Mouse (Mus musculus) monocyte, adult 5-6 weeks (primary cell): ENCODE measurements at regions not wholly inside any gene's neighbourhood (a gene's known extent, or its start where the extent isn't known, plus 50 kb on each side); places are given as distances from the start of the nearest gene placed in this dataset.

Experiments used
- ATAC-seq: fragments of 153-309, 156-312 bp; replicated peaks from 2 replicates; pipeline ENCODE4 v1.8.0; 2017; ENCODE audit warnings: mild to moderate bottlenecking; ENCODE audit not compliant: low TSS enrichment, insufficient number of reproducible peaks, severe bottlenecking, poor library complexity, low FRiP score

GRCm38 (mm10) chr2:45593765-45594164 is 476.6 kb upstream of the Zeb2 start:
- no peak for ATAC-seq

- no peak for ATAC-seq
Observed at GRCm38 (mm10) chr2:45590980-45591379, 473.8 kb upstream of the Zeb2 start.

GRCm38 (mm10) chr2:45588248-45588647 is 471.1 kb upstream of the Zeb2 start:
- ATAC-seq: no peak

GRCm38 (mm10) chr2:45586588-45587200 is 469.5 kb upstream of the Zeb2 start:
- ATAC-seq: no peak

GRCm38 (mm10) chr2:45581549-45581925 is 464.3 kb upstream of the Zeb2 start:
- ATAC-seq: no peak

- no peak for ATAC-seq
Observed at GRCm38 (mm10) chr2:45580838-45581548, 463.8 kb upstream of the Zeb2 start.

- no peak for ATAC-seq
Observed at GRCm38 (mm10) chr2:45572906-45573305, 455.7 kb upstream of the Zeb2 start.

GRCm38 (mm10) chr2:45554707-45555106 is 437.5 kb upstream of the Zeb2 start:
- ATAC-seq: 0 out of 2 replicates have a peak, but pooled peaks have one; percentile 47

- no peak for ATAC-seq
Observed at GRCm38 (mm10) chr2:45541394-45541793, 424.2 kb upstream of the Zeb2 start.

GRCm38 (mm10) chr2:45538950-45539349 is 421.8 kb upstream of the Zeb2 start:
- no peak for ATAC-seq

- ATAC-seq: no peak
Observed at GRCm38 (mm10) chr2:45537722-45538121, 420.5 kb upstream of the Zeb2 start.

GRCm38 (mm10) chr2:45534806-45535205 is 417.6 kb upstream of the Zeb2 start:
- no peak for ATAC-seq

- no peak for ATAC-seq
Observed at GRCm38 (mm10) chr2:45522310-45522709, 405.1 kb upstream of the Zeb2 start.

- ATAC-seq: no peak
Observed at GRCm38 (mm10) chr2:45519550-45520152, 402.5 kb upstream of the Zeb2 start.

GRCm38 (mm10) chr2:45514290-45515180 is 397.3 kb upstream of the Zeb2 start:
- no peak for ATAC-seq

GRCm38 (mm10) chr2:45512852-45513251 is 395.7 kb upstream of the Zeb2 start:
- no peak for ATAC-seq

GRCm38 (mm10) chr2:45511791-45512190 is 394.6 kb upstream of the Zeb2 start:
- ATAC-seq: no peak

- ATAC-seq: no peak
Observed at GRCm38 (mm10) chr2:45504468-45504867, 387.3 kb upstream of the Zeb2 start.

- no peak for ATAC-seq
Observed at GRCm38 (mm10) chr2:45493656-45494055, 376.5 kb upstream of the Zeb2 start.
